Mouse (Mus musculus): ENCODE data around the gene Foxk1. TPM values are rescaled to one million over a fixed set of nuclear protein-coding genes. Genes with fewer than 3 reads are reported as not detected.

Gene Foxk1
- polyA plus RNA-seq, 1 experiment from 2014 or later: 6.4 TPM

GRCm38 (mm10) chr5:142406937-142407336 lies 5.6 kb downstream of the Foxk1 start:
- H3K36me3 ChIP-seq: peaks cover 35% of the 10 kb centered on the region
- no peak for ATAC-seq (ENCODE audit: insufficient number of reproducible peaks, insufficient read depth, low FRiP score, low TSS enrichment, low read depth)
- peaks cover 58% of the 10 kb centered on the region for H3K4me1 ChIP-seq (replicated peaks)
- H3K9me3 ChIP-seq: no peaks in the 10 kb centered on the region
- no peak overlapping the region for H3K27ac ChIP-seq
- no peaks in the 10 kb centered on the region for H3K27me3 ChIP-seq
- no peak overlapping the region for H3K9ac ChIP-seq (replicated peaks)
- no peak overlapping the region for H3K4me2 ChIP-seq
- 87% methylated on average over 11 of the region's 11 CpGs for WGBS
- H3K4me3 ChIP-seq (replicated peaks): no peak overlapping the region

DNA sequence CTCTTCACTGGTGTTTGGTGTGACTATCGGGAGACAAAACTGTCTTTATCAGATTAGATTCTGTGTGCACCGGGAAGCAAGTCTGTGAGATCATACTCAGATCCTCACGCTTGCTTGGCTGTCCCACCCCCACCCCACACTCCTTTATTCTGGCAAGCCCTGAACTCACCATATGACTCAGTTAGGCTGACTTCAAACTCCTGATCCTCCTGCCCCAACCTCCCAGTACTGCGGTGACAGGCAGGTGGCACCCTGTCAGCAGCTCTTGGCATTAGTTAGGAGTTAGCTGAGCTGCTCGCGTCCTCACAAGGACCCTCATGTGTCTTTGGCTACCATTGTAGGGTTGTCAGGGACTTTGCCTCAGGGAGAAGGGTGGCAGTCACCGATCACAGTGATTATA lies 6.1 kb downstream of the Foxk1 start:
- peaks cover 55% of the 10 kb centered on the region for H3K4me1 ChIP-seq (replicated peaks)
- 86% methylated on average over 7 of the region's 7 CpGs for WGBS
- ATAC-seq (ENCODE audit: insufficient number of reproducible peaks, insufficient read depth, low FRiP score, low TSS enrichment, low read depth): no peak
- no peaks in the 10 kb centered on the region for H3K27me3 ChIP-seq
- H3K4me2 ChIP-seq: no peak overlapping the region
- H3K36me3 ChIP-seq: peaks cover 36% of the 10 kb centered on the region
- no peak overlapping the region for H3K9ac ChIP-seq (replicated peaks)
- no peaks in the 10 kb centered on the region for H3K9me3 ChIP-seq
- H3K4me3 ChIP-seq (replicated peaks): no peak overlapping the region
- H3K27ac ChIP-seq: no peak overlapping the region

- Histone ChIP-seq H3K9ac (replicated peaks) (no peak overlapping the region), H3K9me3 (no peaks in the 10 kb centered on the region), H3K36me3 (peaks cover 36% of the 10 kb centered on the region), H3K27me3 (no peaks in the 10 kb centered on the region), H3K27ac (0 out of 2 replicates have a peak overlapping the region, but pooled peaks have one; percentile 82), H3K4me2 (no peak overlapping the region), H3K4me3 (replicated peaks) (no peak overlapping the region), H3K4me1 (replicated peaks) (peaks cover 56% of the 10 kb centered on the region)
- 67% methylated on average over 6 of the region's 6 CpGs for WGBS
- no peak for ATAC-seq (ENCODE audit: insufficient number of reproducible peaks, insufficient read depth, low FRiP score, low TSS enrichment, low read depth)
These were observed 7.9 kb downstream of the Foxk1 start for GRCm38 (mm10) chr5:142409169-142409568.

GRCm38 (mm10) chr5:142410348-142410747 lies 9.1 kb downstream of the Foxk1 start:
- H3K9ac ChIP-seq (replicated peaks): no peak overlapping the region
- ATAC-seq (ENCODE audit: insufficient number of reproducible peaks, insufficient read depth, low FRiP score, low TSS enrichment, low read depth): no peak
- peak overlapping the region; percentile 82 for H3K27ac ChIP-seq
- H3K4me3 ChIP-seq (replicated peaks): no peak overlapping the region
- peak overlapping the region; percentile 9; the same call in 1 of the 2 replicates for H3K4me2 ChIP-seq
- H3K4me1 ChIP-seq (replicated peaks): peaks cover 56% of the 10 kb centered on the region
- 31% methylated on average over 7 of the region's 7 CpGs for WGBS
- no peaks in the 10 kb centered on the region for H3K27me3 ChIP-seq
- peaks cover 26% of the 10 kb centered on the region for H3K36me3 ChIP-seq
- no peaks in the 10 kb centered on the region for H3K9me3 ChIP-seq

- no peak for ATAC-seq (ENCODE audit: insufficient number of reproducible peaks, insufficient read depth, low FRiP score, low TSS enrichment, low read depth)
- Histone ChIP-seq H3K4me3 (replicated peaks) (no peak overlapping the region), H3K9ac (replicated peaks) (no peak overlapping the region; the same call in 1 of the 2 replicates), H3K27me3 (no peaks in the 10 kb centered on the region), H3K4me1 (replicated peaks) (peaks cover 68% of the 10 kb centered on the region), H3K27ac (peak overlapping the region; percentile 31; the same call in 1 of the 2 replicates), H3K9me3 (no peaks in the 10 kb centered on the region), H3K36me3 (peaks cover 9% of the 10 kb centered on the region; the same call in 1 of the 2 replicates), H3K4me2 (no peak overlapping the region)
- 53% methylated on average over 6 of the region's 6 CpGs for WGBS
These were observed 11.5 kb downstream of the Foxk1 start for GRCm38 (mm10) chr5:142412678-142413385.

- H3K27me3 ChIP-seq: no peaks in the 10 kb centered on the region
- H3K27ac ChIP-seq: peak overlapping the region; percentile 58; the same call in 1 of the 2 replicates
These were observed 12.6 kb downstream of the Foxk1 start for GRCm38 (mm10) chr5:142413723-142414445.

DNA sequence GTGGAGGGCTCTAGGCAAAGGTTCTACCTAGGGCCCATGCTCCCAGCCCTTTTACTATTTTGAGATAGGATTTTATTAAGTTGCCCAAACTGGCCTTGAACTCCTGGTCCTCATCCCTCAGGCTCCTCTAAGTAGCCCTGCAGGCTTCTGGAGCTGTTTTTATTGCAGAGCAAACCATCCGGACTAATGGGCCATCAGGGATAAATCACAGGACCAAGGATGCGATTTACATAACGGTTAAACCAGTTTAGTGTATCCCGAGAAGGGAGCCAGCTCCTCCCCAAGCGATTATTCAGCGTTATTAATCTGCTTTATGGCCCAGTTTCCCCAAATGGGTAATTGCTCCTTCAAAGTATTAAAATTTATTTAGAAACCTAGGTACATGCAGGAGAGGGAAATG lies 14.1 kb downstream of the Foxk1 start:
- 34% methylated on average over 6 of the region's 6 CpGs for WGBS
- H3K9ac ChIP-seq (replicated peaks): no peak overlapping the region
- H3K9me3 ChIP-seq: no peaks in the 10 kb centered on the region
- H3K36me3 ChIP-seq: peaks cover 29% of the 10 kb centered on the region
- peaks cover 51% of the 10 kb centered on the region for H3K4me1 ChIP-seq (replicated peaks)
- ATAC-seq (ENCODE audit: insufficient number of reproducible peaks, insufficient read depth, low FRiP score, low TSS enrichment, low read depth): no peak
- H3K27ac ChIP-seq: no peak overlapping the region
- no peak overlapping the region for H3K4me2 ChIP-seq
- no peak overlapping the region for H3K4me3 ChIP-seq (replicated peaks)
- H3K27me3 ChIP-seq: no peaks in the 10 kb centered on the region

More at GRCm38 (mm10) chr5:142413723-142414445, 12.6 kb downstream of the Foxk1 start:
- Histone ChIP-seq H3K4me3 (replicated peaks) (no peak overlapping the region), H3K9ac (replicated peaks) (no peak overlapping the region), H3K4me1 (replicated peaks) (peaks cover 66% of the 10 kb centered on the region), H3K9me3 (no peaks in the 10 kb centered on the region), H3K36me3 (0 out of 2 replicates have a peak, but pooled peaks cover 14% of the 10 kb centered on the region), H3K4me2 (no peak overlapping the region)
- 45% methylated on average over 9 of the region's 9 CpGs for WGBS
- no peak for ATAC-seq (ENCODE audit: insufficient number of reproducible peaks, insufficient read depth, low FRiP score, low TSS enrichment, low read depth)

GRCm38 (mm10) chr5:142416070-142416775 lies 14.9 kb downstream of the Foxk1 start:
- Histone ChIP-seq H3K27ac (no peak overlapping the region), H3K36me3 (peaks cover 37% of the 10 kb centered on the region), H3K27me3 (no peaks in the 10 kb centered on the region), H3K4me3 (replicated peaks) (no peak overlapping the region), H3K4me1 (replicated peaks) (peaks cover 43% of the 10 kb centered on the region), H3K4me2 (no peak overlapping the region), H3K9me3 (no peaks in the 10 kb centered on the region), H3K9ac (replicated peaks) (no peak overlapping the region)
- WGBS: 29% methylated on average over 14 of the region's 14 CpGs
- ATAC-seq (ENCODE audit: insufficient number of reproducible peaks, insufficient read depth, low FRiP score, low TSS enrichment, low read depth): no peak

- peaks cover 43% of the 10 kb centered on the region for H3K4me1 ChIP-seq (replicated peaks)
- H3K36me3 ChIP-seq: peaks cover 40% of the 10 kb centered on the region
- H3K9ac ChIP-seq (replicated peaks): no peak overlapping the region
- no peak overlapping the region for H3K27ac ChIP-seq
- no peak overlapping the region for H3K4me2 ChIP-seq
- no peak overlapping the region for H3K4me3 ChIP-seq (replicated peaks)
- WGBS: 96% methylated on average over 3 of the region's 3 CpGs
- ATAC-seq (ENCODE audit: insufficient number of reproducible peaks, insufficient read depth, low FRiP score, low TSS enrichment, low read depth): no peak
- H3K27me3 ChIP-seq: no peaks in the 10 kb centered on the region
- H3K9me3 ChIP-seq: no peaks in the 10 kb centered on the region
These were observed 15.8 kb downstream of the Foxk1 start for GRCm38 (mm10) chr5:142417104-142417503.

GRCm38 (mm10) chr5:142417876-142418275 lies 16.6 kb downstream of the Foxk1 start:
- H3K9ac ChIP-seq (replicated peaks): no peak overlapping the region; the same call in 1 of the 2 replicates
- ATAC-seq (ENCODE audit: insufficient number of reproducible peaks, insufficient read depth, low FRiP score, low TSS enrichment, low read depth): no peak
- H3K27ac ChIP-seq: no peak overlapping the region
- H3K27me3 ChIP-seq: no peaks in the 10 kb centered on the region
- H3K36me3 ChIP-seq: peaks cover 41% of the 10 kb centered on the region
- no peak overlapping the region for H3K4me2 ChIP-seq
- H3K9me3 ChIP-seq: no peaks in the 10 kb centered on the region
- H3K4me1 ChIP-seq (replicated peaks): peaks cover 36% of the 10 kb centered on the region
- H3K4me3 ChIP-seq (replicated peaks): no peak overlapping the region
- 77% methylated on average over 9 of the region's 9 CpGs for WGBS

GRCm38 (mm10) chr5:142418419-142418818 lies 17.1 kb downstream of the Foxk1 start:
- H3K36me3 ChIP-seq: peaks cover 41% of the 10 kb centered on the region
- 91% methylated on average over 4 of the region's 4 CpGs for WGBS

More at GRCm38 (mm10) chr5:142418419-142418818, 17.1 kb downstream of the Foxk1 start:
- no peaks in the 10 kb centered on the region for H3K27me3 ChIP-seq
- no peak for ATAC-seq (ENCODE audit: insufficient number of reproducible peaks, insufficient read depth, low FRiP score, low TSS enrichment, low read depth)
- no peak overlapping the region for H3K4me2 ChIP-seq
- H3K27ac ChIP-seq: no peak overlapping the region
- no peaks in the 10 kb centered on the region for H3K9me3 ChIP-seq
- peaks cover 31% of the 10 kb centered on the region for H3K4me1 ChIP-seq (replicated peaks)
- H3K4me3 ChIP-seq (replicated peaks): no peak overlapping the region
- H3K9ac ChIP-seq (replicated peaks): no peak overlapping the region
